Mouse (Mus musculus) myocyte (in vitro differentiated cells): ENCODE results near the gene Rxrg.

ENCODE experiments used
- CEBPB ChIP-seq: IDR thresholded peaks from 2 replicates; pipeline ENCODE4 v1.6.1; 2011; ENCODE audit warnings: mild to moderate bottlenecking, moderate library complexity; ENCODE audit not compliant: poor library complexity, insufficient read depth, severe bottlenecking
- E2F4 ChIP-seq: IDR thresholded peaks from one replicate; pipeline ENCODE4 v1.6.1; 2011; ENCODE audit warnings: mild to moderate bottlenecking, control low read depth, moderate library complexity; ENCODE audit not compliant: insufficient read depth
- MAX ChIP-seq: IDR thresholded peaks from one replicate; pipeline ENCODE4 v1.6.1; 2011; ENCODE audit warnings: low read depth, mild to moderate bottlenecking, control low read depth
- MYOD1 ChIP-seq, 3 experiments: IDR thresholded peaks; one replicate each; pipeline ENCODE4 v1.6.1; 2011; ENCODE audit warnings: control low read depth in 2 of 3, low read depth in 2 of 3, mild to moderate bottlenecking in 2 of 3, moderate library complexity in 1 of 3; ENCODE audit not compliant: insufficient read length in 2 of 3, control insufficient read depth in 1 of 3
- MYOG ChIP-seq, 3 experiments: IDR thresholded peaks; one replicate each; pipeline ENCODE4 v1.6.1; 2011; ENCODE audit warnings: control low read depth in 2 of 3, low read depth in 2 of 3, mild to moderate bottlenecking in 2 of 3; ENCODE audit not compliant: insufficient read length in 2 of 3, control insufficient read depth in 1 of 3, insufficient read depth in 1 of 3
- POLR2A ChIP-seq: IDR thresholded peaks from one replicate; pipeline ENCODE4 v1.6.1; 2011; ENCODE audit warnings: low read depth, mild to moderate bottlenecking, control low read depth, moderate library complexity; ENCODE audit not compliant: insufficient read length
- POLR2AphosphoS2 ChIP-seq: IDR thresholded peaks from one replicate; pipeline ENCODE4 v1.6.1; 2011; ENCODE audit warnings: low read depth, control low read depth; ENCODE audit not compliant: insufficient read length
- SRF ChIP-seq: IDR thresholded peaks from one replicate; pipeline ENCODE4 v1.6.1; 2011; ENCODE audit warnings: low read depth; ENCODE audit not compliant: control insufficient read depth, insufficient read length
- TCF12 ChIP-seq: IDR thresholded peaks from one replicate; pipeline ENCODE4 v1.6.1; 2011; ENCODE audit warnings: mild to moderate bottlenecking, control low read depth; ENCODE audit not compliant: poor library complexity, insufficient read depth, severe bottlenecking
- TCF3 ChIP-seq: IDR thresholded peaks from one replicate; pipeline ENCODE4 v1.6.1; 2011; ENCODE audit warnings: low read depth, control low read depth; ENCODE audit not compliant: insufficient read length
- USF1 ChIP-seq: IDR thresholded peaks from one replicate; pipeline ENCODE4 v1.6.1; 2011; ENCODE audit warnings: low read depth, mild to moderate bottlenecking, control low read depth, moderate library complexity

DNA sequence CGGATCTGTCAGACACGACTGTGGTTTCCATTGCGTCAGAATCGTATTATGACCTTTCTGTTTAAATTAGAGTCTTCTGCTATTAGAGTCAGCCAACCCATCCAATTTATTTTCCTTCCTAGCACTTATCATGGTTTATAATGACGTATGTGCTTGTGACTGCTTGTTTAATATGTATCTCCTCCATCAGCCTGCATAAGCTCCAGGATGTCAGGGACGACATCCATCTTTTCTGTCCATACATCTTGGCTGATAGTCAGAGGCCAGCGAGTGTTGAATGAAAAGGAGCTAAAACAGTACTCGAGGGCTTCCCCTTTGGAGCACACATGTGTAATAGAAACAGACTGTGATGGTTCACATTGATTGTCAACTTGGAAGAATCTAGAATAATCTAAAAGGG lies 6.0 kb upstream of the Rxrg start:
- TF ChIP-seq POLR2A (no peak), E2F4 (no peak), MYOG (IDR thresholded peaks at IDR 0.05; ENCODE audit: control insufficient read depth in 1 of 3, insufficient read depth in 1 of 3, insufficient read length in 2 of 3, low read depth in 2 of 3) (no peak), POLR2AphosphoS2 (no peak), TCF12 (no peak), CEBPB (no peak), USF1 (no peak), MYOD1 (IDR thresholded peaks at IDR 0.05; ENCODE audit: control insufficient read depth in 1 of 3, insufficient read length in 2 of 3, low read depth in 2 of 3) (no peak), SRF (no peak), MAX (no peak), TCF3 (no peak)
